Mouse (Mus musculus): ENCODE measurements around the gene Batf3. TPM values are rescaled to one million over a fixed set of nuclear protein-coding genes. Genes with fewer than 3 reads are reported as not detected.
A peak's percentile ranks its signal among the peaks of the same experiment; 100 is the strongest.

Batf3 gene
- total and polyA plus RNA-seq, 3 experiments = 42.5 to 50.4 (median 44.7) TPM

DNA sequence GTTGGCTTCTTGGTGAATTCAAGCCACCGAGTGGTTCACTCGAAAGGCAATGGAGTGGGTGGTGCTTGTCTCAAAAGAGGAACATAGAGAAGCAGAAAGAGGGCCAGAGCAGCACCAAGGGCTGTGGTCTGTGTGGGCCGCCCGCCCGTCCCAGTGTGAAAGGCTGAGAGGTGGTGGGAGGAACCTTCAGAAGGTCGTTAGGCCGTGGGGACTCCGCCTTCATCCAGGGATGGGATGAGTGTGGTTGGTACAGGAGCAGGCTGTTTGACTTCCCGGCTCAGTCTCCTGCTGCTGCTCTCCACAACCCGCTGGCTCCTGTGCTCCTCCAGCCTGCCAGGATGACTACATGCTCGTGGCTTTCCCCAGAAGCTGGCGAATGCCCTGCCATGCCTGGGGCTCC, 12.1 kb upstream of the Batf3 start:
- in situ Hi-C loops (cut with MboI; ENCODE audit: low pct_ligation_motif_present, low pct_unique_long_range_greater_than_20kb, low sequenced_read_pairs) (loop anchor here (5.0 kb wide), 1 partner anchor 143 kb away; no protein-coding TSS in a partner anchor), dilution Hi-C loops (cut with MboI; ENCODE audit: extremely low pct_ligation_motif_present, extremely low pct_unique_long_range_greater_than_20kb, low sequenced_read_pairs) (no loop called here)
- no peaks in the 10 kb centered on the region for H3K9me3 ChIP-seq (replicated peaks; ENCODE audit: low read length)
- TF ChIP-seq NELFE (IDR thresholded peaks at IDR 0.05; ENCODE audit: low read depth, low read length) (no peak), POLR2A (IDR thresholded peaks at IDR 0.05; ENCODE audit: low read depth, low read length) (peak; percentile 43; the same call in 1 of the 2 replicates), MYC (IDR thresholded peaks at IDR 0.05; ENCODE audit: low read depth, low read length) (no peak), TBP (conservative IDR thresholded peaks at IDR 0.05; ENCODE audit: low read depth, low read length) (0 out of 2 replicates have a peak, but pooled peaks have one; percentile 15)
- H3K4me2 ChIP-seq (ENCODE audit: insufficient read depth, low read depth, poor library complexity, severe bottlenecking) = peak overlapping the region; percentile 42
- no peak overlapping the region for H3K4me3 ChIP-seq (replicated peaks in 1 of 3; ENCODE audit: low read depth in 2 of 3, low read length in 2 of 3, poor library complexity in 1 of 3)
- DNase-seq (ENCODE audit: extremely low read depth) = peak; percentile 86
- peaks cover 24 to 36% of the 10 kb centered on the region in 2 experiments for H3K36me3 ChIP-seq (replicated peaks in 1 of 2; ENCODE audit: control insufficient read depth in 1 of 2, insufficient read depth in 1 of 2, low read length in 1 of 2)
- H3K27me3 ChIP-seq (replicated peaks) = no peaks in the 10 kb centered on the region
- H3K9ac ChIP-seq (ENCODE audit: insufficient read depth, low read depth) = peak overlapping the region; percentile 32
- no peaks in the 10 kb centered on the region for H3K79me2 ChIP-seq (replicated peaks; ENCODE audit: control insufficient read depth, extremely low read depth, insufficient read depth, poor library complexity, severe bottlenecking)
- H3K4me1 ChIP-seq (ENCODE audit: control insufficient read depth in 1 of 2, insufficient read depth in 2 of 2) = peaks cover 32 to 65% of the 10 kb centered on the region in 2 experiments
- H3K27ac ChIP-seq (ENCODE audit: insufficient read depth, low read depth) = peak overlapping the region; percentile 91

DNA sequence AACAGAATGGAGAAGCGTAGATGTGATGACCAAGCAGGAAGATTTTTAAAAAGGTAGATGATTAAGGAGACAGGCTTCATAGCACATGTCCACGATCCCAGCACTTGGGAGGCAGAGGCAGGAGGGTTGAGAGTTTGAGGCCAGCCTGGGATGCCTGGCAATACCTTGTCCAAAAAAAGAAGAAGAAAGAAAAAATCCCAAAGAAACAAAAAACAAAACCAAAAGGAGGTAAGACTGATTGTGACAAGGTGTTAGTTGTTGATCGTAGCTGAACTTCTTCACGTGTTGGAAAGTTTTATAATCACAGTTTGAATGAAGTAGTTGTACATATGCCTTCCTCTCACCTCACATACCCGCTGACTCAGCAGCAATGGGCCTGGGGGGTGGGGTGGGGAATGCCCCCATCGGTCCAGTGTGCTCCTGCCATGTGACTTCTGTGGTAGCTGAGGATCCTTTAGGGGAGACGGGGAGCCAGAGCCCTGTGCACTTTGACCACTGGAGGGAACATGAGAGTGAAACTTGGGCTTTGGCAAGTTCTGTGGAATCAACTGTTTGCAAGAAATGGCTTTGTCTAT, 11.3 kb upstream of the Batf3 start:
- Histone ChIP-seq H3K4me1 (ENCODE audit: control insufficient read depth in 1 of 2, insufficient read depth in 2 of 2) (peaks cover 32 to 70% of the 10 kb centered on the region in 2 experiments), H3K4me3 (replicated peaks in 1 of 3; ENCODE audit: low read depth in 2 of 3, low read length in 2 of 3, poor library complexity in 1 of 3) (no peak overlapping the region), H3K27me3 (replicated peaks) (no peaks in the 10 kb centered on the region), H3K9me3 (replicated peaks; ENCODE audit: low read length) (no peaks in the 10 kb centered on the region), H3K36me3 (replicated peaks in 1 of 2; ENCODE audit: control insufficient read depth in 1 of 2, insufficient read depth in 1 of 2, low read length in 1 of 2) (peaks cover 18 to 29% of the 10 kb centered on the region in 2 experiments), H3K4me2 (ENCODE audit: insufficient read depth, low read depth, poor library complexity, severe bottlenecking) (peak overlapping the region; percentile 84), H3K27ac (ENCODE audit: insufficient read depth, low read depth) (peak overlapping the region; percentile 91), H3K9ac (ENCODE audit: insufficient read depth, low read depth) (peak overlapping the region; percentile 37), H3K79me2 (replicated peaks; ENCODE audit: control insufficient read depth, extremely low read depth, insufficient read depth, poor library complexity, severe bottlenecking) (no peaks in the 10 kb centered on the region)
- in situ Hi-C loops (cut with MboI; ENCODE audit: low pct_ligation_motif_present, low pct_unique_long_range_greater_than_20kb, low sequenced_read_pairs) (loop anchor here (5.0 kb wide), 1 partner anchor 144 kb away; no protein-coding TSS in a partner anchor), dilution Hi-C loops (cut with MboI; ENCODE audit: extremely low pct_ligation_motif_present, extremely low pct_unique_long_range_greater_than_20kb, low sequenced_read_pairs) (no loop called here)
- DNase-seq (ENCODE audit: extremely low read depth) = peak; percentile 87
- TF ChIP-seq ZKSCAN1 (IDR thresholded peaks at IDR 0.05; ENCODE audit: borderline replicate concordance, low read depth, low read length) (no peak), CHD1 (IDR thresholded peaks at IDR 0.05; ENCODE audit: low read depth, low read length) (no peak), JUN (IDR thresholded peaks at IDR 0.05; ENCODE audit: insufficient read depth, low read depth, low read length) (no peak), POLR2AphosphoS2 (IDR thresholded peaks at IDR 0.05; ENCODE audit: low read depth, low read length) (no peak), MYC (IDR thresholded peaks at IDR 0.05; ENCODE audit: low read depth, low read length) (peak; percentile 47; the same call in 1 of the 2 replicates), JUND (conservative IDR thresholded peaks at IDR 0.05; ENCODE audit: low read depth, low read length) (no peak), UBTF (IDR thresholded peaks at IDR 0.05; ENCODE audit: low read depth, low read length) (no peak), ZC3H11A (IDR thresholded peaks at IDR 0.05; ENCODE audit: low read depth, low read length) (no peak), CTCF (conservative IDR thresholded peaks at IDR 0.05 in 1 of 2, IDR thresholded peaks at IDR 0.05 in 1 of 2; ENCODE audit: low read depth in 2 of 2, low read length in 2 of 2) (no peak), POLR2A (IDR thresholded peaks at IDR 0.05; ENCODE audit: low read depth, low read length) (no peak), SIN3A (IDR thresholded peaks at IDR 0.05; ENCODE audit: low read length) (peak; percentile 47), ZMIZ1 (IDR thresholded peaks at IDR 0.05; ENCODE audit: low read depth, low read length) (no peak), MAX (IDR thresholded peaks at IDR 0.05; ENCODE audit: low read length) (peak; percentile 61), MAZ (IDR thresholded peaks at IDR 0.05; ENCODE audit: low read depth, low read length) (peak; percentile 50; the same call in 1 of the 2 replicates), SMC3 (IDR thresholded peaks at IDR 0.05; ENCODE audit: low read depth, low read length) (peak; percentile 8; the same call in 1 of the 2 replicates), USF2 (conservative IDR thresholded peaks at IDR 0.05; ENCODE audit: low read depth, low read length) (peak; percentile 30; the same call in 1 of the 2 replicates), KAT2A (IDR thresholded peaks at IDR 0.05; ENCODE audit: insufficient replicate concordance, low read length) (no peak), USF1 (IDR thresholded peaks at IDR 0.05; ENCODE audit: low read depth, low read length) (peak; percentile 55), MXI1 (IDR thresholded peaks at IDR 0.05; ENCODE audit: low read depth, low read length) (peak; percentile 24; the same call in 1 of the 2 replicates), EP300 (IDR thresholded peaks at IDR 0.05; ENCODE audit: low read length) (0 out of 2 replicates have a peak, but pooled peaks have one; percentile 57), MAFK (IDR thresholded peaks at IDR 0.05; ENCODE audit: insufficient replicate concordance, low read length) (peak; percentile 99), CHD2 (IDR thresholded peaks at IDR 0.05; ENCODE audit: low read length) (peak; percentile 78), MEF2A (IDR thresholded peaks at IDR 0.05; ENCODE audit: borderline replicate concordance, low read depth, low read length) (peak; percentile 33; the same call in 1 of the 2 replicates), RAD21 (IDR thresholded peaks at IDR 0.05; ENCODE audit: low read depth, low read length) (no peak), BHLHE40 (IDR thresholded peaks at IDR 0.05; ENCODE audit: low read depth, low read length) (peak; percentile 81), IRF4 (IDR thresholded peaks at IDR 0.05; ENCODE audit: low read depth, low read length) (no peak; the same call in 1 of the 2 replicates), ELF1 (IDR thresholded peaks at IDR 0.05; ENCODE audit: low read depth, low read length) (no peak), NELFE (IDR thresholded peaks at IDR 0.05; ENCODE audit: low read depth, low read length) (0 out of 2 replicates have a peak, but pooled peaks have one; percentile 31), RCOR1 (conservative IDR thresholded peaks at IDR 0.05; ENCODE audit: low read depth, low read length) (no peak), E2F4 (IDR thresholded peaks at IDR 0.05; ENCODE audit: insufficient replicate concordance, low read depth, low read length) (no peak)
